8 mouse cellular contexts compared by ENCODE assay signal in genomic region chr12:65037546-65037937, GRCm38 (mm10). TPM values are rescaled to one million over a fixed set of nuclear protein-coding genes. Genes with fewer than 3 reads are reported as not detected.
DNase-seq lines count a peak whose midpoint lies in the region; ATAC-seq and TF ChIP-seq lines count a peak whose summit lies in the region.

No protein-coding gene starts in this region.

- no peak for TF ChIP-seq POLR2A in spleen, adult 2 months (IDR thresholded peaks at IDR 0.05; ENCODE audit: low read depth, low read length)

- H3K9ac ChIP-seq in embryonic facial prominence, embryonic 11.5 days (replicated peaks; ENCODE audit: low read length) = no peak overlapping the region
- peak overlapping the region; percentile 88; the same call in 1 of the 2 replicates for H3K9ac ChIP-seq in hindbrain, postnatal 0 days (replicated peaks; ENCODE audit: low read length)
- peak overlapping the region; percentile 91; the same call in 1 of the 2 replicates for H3K9ac ChIP-seq in midbrain, embryonic 11.5 days (ENCODE audit: low read length)

- no peak for TF ChIP-seq CTCF in spleen, adult 2 months (IDR thresholded peaks at IDR 0.05; ENCODE audit: extremely low read depth, insufficient read depth, insufficient read length, insufficient replicate concordance)
- no peak for TF ChIP-seq CTCF in hindbrain, postnatal 0 days (IDR thresholded peaks at IDR 0.05; ENCODE audit: low read depth)

- H3K27me3 ChIP-seq in spleen, adult 2 months (ENCODE audit: control insufficient read depth, insufficient read depth, low read length) = no peaks in the 10 kb centered on the region
- no peaks in the 10 kb centered on the region for H3K27me3 ChIP-seq in embryonic facial prominence, embryonic 11.5 days (ENCODE audit: control insufficient read depth, insufficient read depth, low read length)
- no peaks in the 10 kb centered on the region for H3K27me3 ChIP-seq in hindbrain, postnatal 0 days (ENCODE audit: insufficient read depth, low read length)
- H3K27me3 ChIP-seq in midbrain, embryonic 11.5 days (ENCODE audit: control insufficient read depth, insufficient read depth, low read length) = no peaks in the 10 kb centered on the region

- H3K9me3 ChIP-seq in embryonic facial prominence, embryonic 11.5 days (replicated peaks; ENCODE audit: control insufficient read depth, low read length) = no peaks in the 10 kb centered on the region
- H3K9me3 ChIP-seq in hindbrain, postnatal 0 days (ENCODE audit: low read length) = no peaks in the 10 kb centered on the region
- no peaks in the 10 kb centered on the region for H3K9me3 ChIP-seq in midbrain, embryonic 11.5 days (ENCODE audit: control insufficient read depth, low read length)

- peaks cover 5% of the 10 kb centered on the region for H3K4me1 ChIP-seq in spleen, adult 2 months (ENCODE audit: control insufficient read depth, insufficient read depth, insufficient read length)
- H3K4me1 ChIP-seq in embryonic facial prominence, embryonic 11.5 days (ENCODE audit: control insufficient read depth, insufficient read depth, low read length) = no peaks in the 10 kb centered on the region
- peaks cover 14% of the 10 kb centered on the region; the same call in 1 of the 2 replicates for H3K4me1 ChIP-seq in hindbrain, postnatal 0 days (ENCODE audit: insufficient read depth, low read length)
- H3K4me1 ChIP-seq in midbrain, embryonic 11.5 days (ENCODE audit: control insufficient read depth, insufficient read depth, low read length) = peaks cover 11% of the 10 kb centered on the region

- DNase-seq in spleen, adult 2 months (ENCODE audit: low read depth in 1 of 2, low spot score in 2 of 2) = no peak
- no peak for DNase-seq in spleen, postnatal 36 days (ENCODE audit: low spot score in 2 of 2)
- DNase-seq in embryonic facial prominence, embryonic 11.5 days (ENCODE audit: low spot score) = no peak
- no peak for DNase-seq in hindbrain, postnatal 0 days (ENCODE audit: low spot score)
- DNase-seq in midbrain, embryonic 11.5 days (ENCODE audit: low spot score, missing footprints) = no peak
- DNase-seq in testis, postnatal 10 days (ENCODE audit: low spot score) = no peak
- no peak for DNase-seq in urinary bladder, adult 2 months (ENCODE audit: low spot score)
- DNase-seq in left cerebral cortex, postnatal 10 days (ENCODE audit: extremely low spot score in 1 of 2, low spot score in 2 of 2) = no peak

- no peak for ATAC-seq in embryonic facial prominence, embryonic 11.5 days (replicated peaks; ENCODE audit: insufficient number of reproducible peaks, low FRiP score, low TSS enrichment, low read depth)
- no peak for ATAC-seq in hindbrain, postnatal 0 days
- ATAC-seq in midbrain, embryonic 11.5 days (ENCODE audit: low FRiP score) = no peak

- WGBS in spleen, adult 2 months = 8% methylated on average over 4 of the region's 4 CpGs
- WGBS in embryonic facial prominence, embryonic 11.5 days = 43% methylated on average over 4 of the region's 4 CpGs
- WGBS in hindbrain, postnatal 0 days = 43% methylated on average over 4 of the region's 4 CpGs
- WGBS in midbrain, embryonic 11.5 days = 58% methylated on average over 4 of the region's 4 CpGs

- H3K4me3 ChIP-seq in spleen, adult 2 months (ENCODE audit: extremely low read depth, insufficient read depth, insufficient read length) = peak overlapping the region; percentile 77; the same call in 1 of the 2 replicates
- no peak overlapping the region for H3K4me3 ChIP-seq in embryonic facial prominence, embryonic 11.5 days (ENCODE audit: low read depth, low read length)
- H3K4me3 ChIP-seq in hindbrain, postnatal 0 days (ENCODE audit: low read length) = peak overlapping the region; percentile 95
- peak overlapping the region; percentile 95 for H3K4me3 ChIP-seq in midbrain, embryonic 11.5 days (ENCODE audit: low read depth, low read length)

- peak overlapping the region; percentile 47 for H3K4me2 ChIP-seq in embryonic facial prominence, embryonic 11.5 days (ENCODE audit: low read depth, low read length)
- peak overlapping the region; percentile 72 for H3K4me2 ChIP-seq in hindbrain, postnatal 0 days (ENCODE audit: low read depth, low read length)
- peak overlapping the region; percentile 64 for H3K4me2 ChIP-seq in midbrain, embryonic 11.5 days

- intact Hi-C loops in left cerebral cortex, postnatal 10 days (cut with DNase I) = no loop called here

- peaks cover 2% of the 10 kb centered on the region for H3K36me3 ChIP-seq in spleen, adult 2 months (ENCODE audit: control insufficient read depth, insufficient read depth, low read length)
- H3K36me3 ChIP-seq in embryonic facial prominence, embryonic 11.5 days (replicated peaks; ENCODE audit: control insufficient read depth, insufficient read depth, low read depth, low read length) = no peaks in the 10 kb centered on the region
- no peaks in the 10 kb centered on the region for H3K36me3 ChIP-seq in hindbrain, postnatal 0 days (ENCODE audit: insufficient read depth, low read length)
- H3K36me3 ChIP-seq in midbrain, embryonic 11.5 days (ENCODE audit: control insufficient read depth, insufficient read depth, low read length) = no peaks in the 10 kb centered on the region; the same call in 1 of the 2 replicates

- no peak overlapping the region for H3K27ac ChIP-seq in spleen, adult 2 months (ENCODE audit: insufficient read depth, low read length)
- no peak overlapping the region for H3K27ac ChIP-seq in embryonic facial prominence, embryonic 11.5 days (replicated peaks; ENCODE audit: low read depth, low read length)
- no peak overlapping the region for H3K27ac ChIP-seq in hindbrain, postnatal 0 days
- no peak overlapping the region for H3K27ac ChIP-seq in midbrain, embryonic 11.5 days (ENCODE audit: low read depth, low read length)

RNA-seq across cellular contexts. Expression of gene Prpf39, which starts 1.4 kb away (rescaled TPM):
- polyA plus RNA-seq in spleen, adult 2 months (2012; rRNA removed) = 8.3 and 9.1 TPM in 2 replicates
- 67.2 and 77.9 TPM in 2 replicates for polyA plus RNA-seq in embryonic facial prominence, embryonic 11.5 days (2014; fragmentation: Nextera tagmentation; extraction: Ambion mirVana)
- total RNA-seq in hindbrain, postnatal 0 days (2014; rRNA removed) = 27.2 and 28.9 TPM in 2 replicates
- polyA plus RNA-seq in hindbrain, postnatal 0 days (2015; fragmentation: Nextera tagmentation; extraction: Ambion mirVana) = 36.9 and 39.2 TPM in 2 replicates
- polyA plus RNA-seq in midbrain, embryonic 11.5 days (2014; fragmentation: Nextera tagmentation; extraction: Ambion mirVana) = 63.9 and 69.6 TPM in 2 replicates
- polyA plus RNA-seq in urinary bladder, adult 2 months (2012; rRNA removed) = 37.3 and 37.8 TPM in 2 replicates
- total RNA-seq in left cerebral cortex, postnatal 10 days (2021) = 10 to 100 TPM; 42.4 to 45.5 TPM

RNA-seq across cellular contexts. Expression of gene Fkbp3, which starts 36.3 kb away (rescaled TPM):
- 15.7 and 17.3 TPM in 2 replicates for polyA plus RNA-seq in spleen, adult 2 months (2012; rRNA removed)
- 689 and 760 TPM in 2 replicates for polyA plus RNA-seq in embryonic facial prominence, embryonic 11.5 days (2014; fragmentation: Nextera tagmentation; extraction: Ambion mirVana)
- total RNA-seq in hindbrain, postnatal 0 days (2014; rRNA removed) = 121 and 180 TPM in 2 replicates
- 513 and 524 TPM in 2 replicates for polyA plus RNA-seq in hindbrain, postnatal 0 days (2015; fragmentation: Nextera tagmentation; extraction: Ambion mirVana)
- polyA plus RNA-seq in midbrain, embryonic 11.5 days (2014; fragmentation: Nextera tagmentation; extraction: Ambion mirVana) = 793 and 830 TPM in 2 replicates
- polyA plus RNA-seq in urinary bladder, adult 2 months (2012; rRNA removed) = 81.6 and 84.6 TPM in 2 replicates
- 100 to 1,000 TPM; 186 to 206 TPM for total RNA-seq in left cerebral cortex, postnatal 10 days (2021)

RNA-seq across cellular contexts. Expression of gene Fancm, which starts 37.9 kb away (rescaled TPM):
- 2.1 and 4.0 TPM in 2 replicates for polyA plus RNA-seq in spleen, adult 2 months (2012; rRNA removed)
- polyA plus RNA-seq in embryonic facial prominence, embryonic 11.5 days (2014; fragmentation: Nextera tagmentation; extraction: Ambion mirVana) = 14.4 and 14.8 TPM in 2 replicates
- 14.2 and 16.2 TPM in 2 replicates for total RNA-seq in hindbrain, postnatal 0 days (2014; rRNA removed)
- polyA plus RNA-seq in hindbrain, postnatal 0 days (2015; fragmentation: Nextera tagmentation; extraction: Ambion mirVana) = 6.1 and 8.2 TPM in 2 replicates
- 9.5 and 11.3 TPM in 2 replicates for polyA plus RNA-seq in midbrain, embryonic 11.5 days (2014; fragmentation: Nextera tagmentation; extraction: Ambion mirVana)
- 2.5 and 3.1 TPM in 2 replicates for polyA plus RNA-seq in urinary bladder, adult 2 months (2012; rRNA removed)
- total RNA-seq in left cerebral cortex, postnatal 10 days (2021) = 10 to 100 TPM; 11.4 to 12.1 TPM
